Mouse (Mus musculus) midbrain, embryonic 13.5 days (tissue): Measurements from ENCODE around the gene Pla2g15. TPM values are rescaled to one million over a fixed set of nuclear protein-coding genes. Genes with fewer than 3 reads are reported as not detected.
A peak's percentile ranks its signal among the peaks of the same experiment; 100 is the strongest.

ENCODE experiments used
- ATAC-seq: fragments of 200-750 bp; cut with Nextera tagmentation; 2 replicates; pipeline ENCODE4 v1.8.0; 2017; ENCODE audit warnings: mild to moderate bottlenecking, moderate TSS enrichment, moderate library complexity
- H3K27ac ChIP-seq: fragments of 300-500 bp; sonication (generic); 2 replicates; pipeline ENCODE4 v1.5.1; 2015; ENCODE audit warnings: inconsistent platforms, mild to moderate bottlenecking, moderate library complexity
- H3K27me3 ChIP-seq: fragments of 300-500 bp; sonication (generic); 2 replicates; pipeline ENCODE4 v1.6.1; 2015; ENCODE audit warnings: mild to moderate bottlenecking, inconsistent platforms
- H3K36me3 ChIP-seq: fragments of 300-500 bp; sonication (generic); 2 replicates; pipeline ENCODE4 v1.6.1; 2015; ENCODE audit warnings: mild to moderate bottlenecking, inconsistent platforms
- H3K4me1 ChIP-seq: fragments of 300-500 bp; sonication (generic); replicated peaks from 2 replicates; pipeline ENCODE4 v1.6.1; 2015; ENCODE audit warnings: inconsistent platforms
- H3K4me2 ChIP-seq: fragments of 300-500 bp; sonication (generic); replicated peaks from 2 replicates; pipeline ENCODE4 v1.6.1; 2015; ENCODE audit warnings: moderate library complexity, mild to moderate bottlenecking, inconsistent platforms
- H3K4me3 ChIP-seq: fragments of 300-500 bp; sonication (generic); replicated peaks from 2 replicates; pipeline ENCODE4 v1.5.1; 2015; ENCODE audit warnings: mild to moderate bottlenecking, inconsistent platforms
- H3K9ac ChIP-seq: fragments of 300-500 bp; sonication (generic); replicated peaks from 2 replicates; pipeline ENCODE4 v1.6.1; 2015; ENCODE audit warnings: mild to moderate bottlenecking, inconsistent platforms
- H3K9me3 ChIP-seq: fragments of 300-500 bp; sonication (generic); 2 replicates; pipeline ENCODE4 v1.6.1; 2016; ENCODE audit warnings: mild to moderate bottlenecking, inconsistent platforms
- WGBS: fragments of 180-500 bp; shearing (Covaris S2); methylation state at CpG from one replicate; pipeline ENCODE4 v1.1.7; 2015; 5-methylcytosine and 5-hydroxymethylcytosine counted together
- polyA plus RNA-seq: library from polyadenylated mRNA; unstranded; fragments of >200 nt; fragmentation: Nextera tagmentation; extraction: Ambion mirVana; gene quantifications from 2 replicates; pipeline ENCODE4 v1.2.1, GENCODE M21; 2015

Gene Pla2g15
- polyA plus RNA-seq, 1 experiment from 2014 or later = 18.4 TPM

- peak overlapping the region; percentile 63 for H3K4me3 ChIP-seq
- WGBS = 87% methylated on average over 9 of the region's 9 CpGs
- H3K4me1 ChIP-seq = peaks cover 19% of the 10 kb centered on the region
- ATAC-seq = no peak
- peak overlapping the region; percentile 73 for H3K9ac ChIP-seq
- peaks cover 10% of the 10 kb centered on the region for H3K36me3 ChIP-seq
- no peak overlapping the region for H3K27ac ChIP-seq
- H3K9me3 ChIP-seq = no peaks in the 10 kb centered on the region
- no peaks in the 10 kb centered on the region for H3K27me3 ChIP-seq
- peak overlapping the region; percentile 66 for H3K4me2 ChIP-seq
Observed at GRCm38 (mm10) chr8:106151041-106151440, 842 bp downstream of the Pla2g15 start.

- H3K27me3 ChIP-seq = no peaks in the 10 kb centered on the region
- no peak overlapping the region for H3K27ac ChIP-seq
- H3K36me3 ChIP-seq = peaks cover 24% of the 10 kb centered on the region
- H3K9ac ChIP-seq = no peak overlapping the region
- H3K4me1 ChIP-seq = peaks cover 19% of the 10 kb centered on the region
- no peaks in the 10 kb centered on the region for H3K9me3 ChIP-seq
- no peak for ATAC-seq
- 89% methylated on average over 4 of the region's 4 CpGs for WGBS
- H3K4me3 ChIP-seq = no peak overlapping the region
- no peak overlapping the region for H3K4me2 ChIP-seq
Observed at GRCm38 (mm10) chr8:106152876-106153275, 2.7 kb downstream of the Pla2g15 start.

GRCm38 (mm10) chr8:106157419-106157818 lies 7.2 kb downstream of the Pla2g15 start:
- no peak overlapping the region for H3K4me3 ChIP-seq
- H3K9me3 ChIP-seq = no peaks in the 10 kb centered on the region
- H3K36me3 ChIP-seq = peaks cover 59% of the 10 kb centered on the region
- 97% methylated on average over 1 of the region's 1 CpGs for WGBS
- no peaks in the 10 kb centered on the region for H3K4me1 ChIP-seq
- H3K4me2 ChIP-seq = no peak overlapping the region
- no peak overlapping the region for H3K27ac ChIP-seq
- no peaks in the 10 kb centered on the region for H3K27me3 ChIP-seq
- H3K9ac ChIP-seq = no peak overlapping the region
- no peak for ATAC-seq

GRCm38 (mm10) chr8:106158381-106158780 lies 8.2 kb downstream of the Pla2g15 start:
- Histone ChIP-seq H3K9ac (no peak overlapping the region), H3K36me3 (peaks cover 69% of the 10 kb centered on the region), H3K4me1 (no peaks in the 10 kb centered on the region), H3K27ac (no peak overlapping the region), H3K27me3 (no peaks in the 10 kb centered on the region), H3K9me3 (no peaks in the 10 kb centered on the region), H3K4me3 (no peak overlapping the region), H3K4me2 (no peak overlapping the region)
- WGBS = 91% methylated on average over 10 of the region's 10 CpGs
- ATAC-seq = no peak

- no peak overlapping the region for H3K4me2 ChIP-seq
- H3K36me3 ChIP-seq = peaks cover 76% of the 10 kb centered on the region
- no peak overlapping the region for H3K4me3 ChIP-seq
- no peaks in the 10 kb centered on the region for H3K9me3 ChIP-seq
- H3K27ac ChIP-seq = no peak overlapping the region
- WGBS = 90% methylated on average over 6 of the region's 6 CpGs
- H3K4me1 ChIP-seq = no peaks in the 10 kb centered on the region
- ATAC-seq = no peak
- no peak overlapping the region for H3K9ac ChIP-seq
- no peaks in the 10 kb centered on the region for H3K27me3 ChIP-seq
Observed at GRCm38 (mm10) chr8:106159876-106160275, 9.7 kb downstream of the Pla2g15 start.

- WGBS = 93% methylated on average over 9 of the region's 9 CpGs
- Histone ChIP-seq H3K27me3 (no peaks in the 10 kb centered on the region), H3K9ac (no peak overlapping the region), H3K4me2 (no peak overlapping the region), H3K27ac (no peak overlapping the region), H3K36me3 (peaks cover 58% of the 10 kb centered on the region), H3K9me3 (no peaks in the 10 kb centered on the region), H3K4me1 (peaks cover 8% of the 10 kb centered on the region), H3K4me3 (no peak overlapping the region)
- no peak for ATAC-seq
Observed at GRCm38 (mm10) chr8:106163251-106163650, 13.1 kb downstream of the Pla2g15 start.

- Histone ChIP-seq H3K4me3 (no peak overlapping the region), H3K4me2 (no peak overlapping the region), H3K36me3 (peaks cover 46% of the 10 kb centered on the region), H3K9ac (no peak overlapping the region), H3K27me3 (no peaks in the 10 kb centered on the region), H3K4me1 (peaks cover 18% of the 10 kb centered on the region), H3K9me3 (no peaks in the 10 kb centered on the region), H3K27ac (no peak overlapping the region)
- WGBS = 47% methylated on average over 4 of the region's 4 CpGs
- ATAC-seq = no peak
Observed at GRCm38 (mm10) chr8:106165460-106165859, 15.3 kb downstream of the Pla2g15 start.

GRCm38 (mm10) chr8:106168356-106169016 lies 18.3 kb downstream of the Pla2g15 start, which contains the start of gene Slc7a6:
TSS of gene Slc7a6 (plus strand) at chr8:106168857.
- Histone ChIP-seq H3K4me2 (peak within 1 kb of the TSS; percentile 92), H3K9ac (peak within 1 kb of the TSS; percentile 91), H3K4me3 (peak within 1 kb of the TSS; percentile 83), H3K36me3 (peaks cover 16% of the 10 kb centered on the region), H3K27ac (peak within 1 kb of the TSS; percentile 95), H3K27me3 (no peaks in the 10 kb centered on the region), H3K9me3 (no peaks in the 10 kb centered on the region), H3K4me1 (peaks cover 19% of the 10 kb centered on the region)
- peak; percentile 93 for ATAC-seq
- under 1% methylated on average over 59 of the region's 59 CpGs for WGBS

GRCm38 (mm10) chr8:106169017-106169933 lies 19.1 kb downstream of the Pla2g15 start:
- H3K27me3 ChIP-seq = no peaks in the 10 kb centered on the region
- peak overlapping the region; percentile 83 for H3K4me3 ChIP-seq
- ATAC-seq = peak; percentile 82
- H3K9ac ChIP-seq = peak overlapping the region; percentile 91
- H3K9me3 ChIP-seq = no peaks in the 10 kb centered on the region
- peak overlapping the region; percentile 95 for H3K27ac ChIP-seq
- WGBS = 3% methylated on average over 54 of the region's 54 CpGs
- H3K4me2 ChIP-seq = peak overlapping the region; percentile 92
- H3K36me3 ChIP-seq = peaks cover 8% of the 10 kb centered on the region
- peaks cover 19% of the 10 kb centered on the region for H3K4me1 ChIP-seq

GRCm38 (mm10) chr8:106169934-106170480 lies 19.8 kb downstream of the Pla2g15 start:
- Histone ChIP-seq H3K27me3 (no peaks in the 10 kb centered on the region), H3K27ac (no peak overlapping the region), H3K4me2 (peak overlapping the region; percentile 92), H3K9me3 (no peaks in the 10 kb centered on the region), H3K9ac (peak overlapping the region; percentile 91), H3K36me3 (0 out of 2 replicates have a peak, but pooled peaks cover 4% of the 10 kb centered on the region), H3K4me3 (peak overlapping the region; percentile 83), H3K4me1 (peaks cover 19% of the 10 kb centered on the region)
- WGBS = 43% methylated on average over 6 of the region's 6 CpGs
- ATAC-seq = no peak

GRCm38 (mm10) chr8:106173566-106173965 lies 23.4 kb downstream of the Pla2g15 start:
- H3K36me3 ChIP-seq = no peaks in the 10 kb centered on the region
- no peak overlapping the region for H3K27ac ChIP-seq
- H3K4me2 ChIP-seq = no peak overlapping the region
- H3K4me3 ChIP-seq = no peak overlapping the region
- no peak for ATAC-seq
- H3K4me1 ChIP-seq = peaks cover 28% of the 10 kb centered on the region
- H3K9me3 ChIP-seq = no peaks in the 10 kb centered on the region
- 96% methylated on average over 3 of the region's 3 CpGs for WGBS
- no peak overlapping the region for H3K9ac ChIP-seq
- no peaks in the 10 kb centered on the region for H3K27me3 ChIP-seq

- Histone ChIP-seq H3K4me2 (no peak overlapping the region), H3K4me1 (peaks cover 18% of the 10 kb centered on the region), H3K9ac (no peak overlapping the region), H3K9me3 (no peaks in the 10 kb centered on the region), H3K36me3 (peaks cover 11% of the 10 kb centered on the region), H3K4me3 (no peak overlapping the region), H3K27me3 (no peaks in the 10 kb centered on the region), H3K27ac (no peak overlapping the region)
- no peak for ATAC-seq
- WGBS = 0% methylated on average over 1 of the region's 1 CpGs
Observed at GRCm38 (mm10) chr8:106176891-106177290, 26.7 kb downstream of the Pla2g15 start.
